Mouse (Mus musculus) forebrain, embryonic 16.5 days (tissue): Measurements from ENCODE around the gene Madcam1. TPM values are rescaled to one million over a fixed set of nuclear protein-coding genes. Genes with fewer than 3 reads are reported as not detected.

Experiments used
- ATAC-seq: fragments of 200-750 bp; cut with Nextera tagmentation; 2 replicates; pipeline ENCODE4 v1.8.0; 2017; ENCODE audit warnings: mild to moderate bottlenecking, moderate library complexity
- H3K27ac ChIP-seq: fragments of 300-500 bp; sonication (generic); 2 replicates; pipeline ENCODE4 v1.5.1; 2014; ENCODE audit warnings: low read length, control low read depth
- H3K27me3 ChIP-seq: fragments of 300-500 bp; sonication (generic); replicated peaks from 2 replicates; pipeline ENCODE4 v1.6.1; 2014; ENCODE audit warnings: low read length; ENCODE audit not compliant: control insufficient read depth, insufficient read depth
- H3K36me3 ChIP-seq: fragments of 300-500 bp; sonication (generic); 2 replicates; pipeline ENCODE4 v1.6.1; 2014; ENCODE audit not compliant: control insufficient read depth, insufficient read depth
- H3K4me1 ChIP-seq: fragments of 300-500 bp; sonication (generic); replicated peaks from 2 replicates; pipeline ENCODE4 v1.6.1; 2014; ENCODE audit warnings: low read length; ENCODE audit not compliant: control insufficient read depth, insufficient read depth
- H3K4me2 ChIP-seq: fragments of 300-500 bp; sonication (generic); 2 replicates; pipeline ENCODE4 v1.6.1; 2014; ENCODE audit warnings: mild to moderate bottlenecking, low read length, control low read depth
- H3K4me3 ChIP-seq: fragments of 300-500 bp; sonication (generic); replicated peaks from 2 replicates; pipeline ENCODE4 v1.5.1; 2014; ENCODE audit warnings: mild to moderate bottlenecking, low read length, control low read depth
- H3K9ac ChIP-seq: fragments of 300-500 bp; sonication (generic); replicated peaks from 2 replicates; pipeline ENCODE4 v1.6.1; 2014; ENCODE audit warnings: low read depth, low read length, control low read depth
- H3K9me3 ChIP-seq: fragments of 300-500 bp; sonication (generic); 2 replicates; pipeline ENCODE4 v1.6.1; 2016; ENCODE audit warnings: low read length; ENCODE audit not compliant: control insufficient read depth
- WGBS: fragments of 180-500 bp; shearing (Covaris S2); extraction: QIAGEN DNeasy Blood & Tissue Kit; methylation state at CpG from one replicate; pipeline ENCODE4 v1.1.7; 2014; 5-methylcytosine and 5-hydroxymethylcytosine counted together
- polyA plus RNA-seq: library from polyadenylated mRNA; unstranded; fragments of >200 nt; fragmentation: Nextera tagmentation; extraction: Ambion mirVana; gene quantifications from 2 replicates; pipeline ENCODE4 v1.2.1, GENCODE M21; 2015

Gene Madcam1
- polyA plus RNA-seq, 1 experiment from 2014 or later, result 0.57 TPM

- Histone ChIP-seq H3K4me3 (no peak overlapping the region), H3K4me2 (no peak overlapping the region), H3K9ac (no peak overlapping the region), H3K27me3 (no peaks in the 10 kb centered on the region), H3K36me3 (peaks cover 3% of the 10 kb centered on the region), H3K4me1 (peaks cover 19% of the 10 kb centered on the region), H3K27ac (no peak overlapping the region), H3K9me3 (no peaks in the 10 kb centered on the region)
- no peak for ATAC-seq
- 72% methylated on average over 3 of the region's 3 CpGs for WGBS
These were observed 7.7 kb downstream of the Madcam1 start for GRCm38 (mm10) chr10:79672088-79672455.

GRCm38 (mm10) chr10:79673054-79673453 is 8.7 kb downstream of the Madcam1 start:
- H3K4me2 ChIP-seq, result no peak overlapping the region
- H3K36me3 ChIP-seq, result peaks cover 3% of the 10 kb centered on the region
- no peak for ATAC-seq
- no peaks in the 10 kb centered on the region for H3K27me3 ChIP-seq
- peaks cover 16% of the 10 kb centered on the region for H3K4me1 ChIP-seq
- no peak overlapping the region for H3K4me3 ChIP-seq
- H3K27ac ChIP-seq, result no peak overlapping the region
- no peak overlapping the region for H3K9ac ChIP-seq
- 93% methylated on average over 3 of the region's 3 CpGs for WGBS
- H3K9me3 ChIP-seq, result no peaks in the 10 kb centered on the region

- Histone ChIP-seq H3K4me1 (peaks cover 7% of the 10 kb centered on the region), H3K4me2 (no peak overlapping the region), H3K36me3 (peaks cover 3% of the 10 kb centered on the region), H3K27me3 (no peaks in the 10 kb centered on the region), H3K4me3 (no peak overlapping the region), H3K27ac (no peak overlapping the region), H3K9ac (no peak overlapping the region), H3K9me3 (no peaks in the 10 kb centered on the region)
- ATAC-seq, result no peak
- WGBS, result 61% methylated on average over 44 of the region's 44 CpGs
These were observed 11.1 kb downstream of the Madcam1 start for GRCm38 (mm10) chr10:79675346-79676035.

- Histone ChIP-seq H3K36me3 (peaks cover 5% of the 10 kb centered on the region), H3K4me3 (peak overlapping the region; percentile 86), H3K9ac (peak overlapping the region; percentile 57), H3K4me2 (peak overlapping the region; percentile 53), H3K9me3 (no peaks in the 10 kb centered on the region), H3K4me1 (peaks cover 20% of the 10 kb centered on the region), H3K27ac (peak overlapping the region; percentile 90), H3K27me3 (no peaks in the 10 kb centered on the region)
- ATAC-seq, result peak; percentile 3; the same call in 1 of the 2 replicates
- 43% methylated on average over 11 of the region's 11 CpGs for WGBS
These were observed 16.5 kb downstream of the Madcam1 start for GRCm38 (mm10) chr10:79680606-79681495.

- ATAC-seq, result peak; percentile 96
- Histone ChIP-seq H3K4me1 (peaks cover 20% of the 10 kb centered on the region), H3K27me3 (no peaks in the 10 kb centered on the region), H3K9ac (peak within 1 kb of the TSS; percentile 74), H3K36me3 (peaks cover 10% of the 10 kb centered on the region), H3K27ac (peak within 1 kb of the TSS; percentile 90), H3K9me3 (no peaks in the 10 kb centered on the region), H3K4me3 (peak within 1 kb of the TSS; percentile 86), H3K4me2 (peak within 1 kb of the TSS; percentile 91)
- under 1% methylated on average over 80 of the region's 84 CpGs for WGBS
These were observed 17.4 kb downstream of the Madcam1 start, which contains the start of gene Cdc34 for GRCm38 (mm10) chr10:79681591-79682245. TSS of gene Cdc34 (plus strand) at chr10:79682195.

- Histone ChIP-seq H3K4me1 (peaks cover 20% of the 10 kb centered on the region), H3K27ac (peak overlapping the region; percentile 46; the same call in 1 of the 2 replicates), H3K4me2 (peak overlapping the region; percentile 91), H3K9ac (peak overlapping the region; percentile 74), H3K27me3 (no peaks in the 10 kb centered on the region), H3K9me3 (no peaks in the 10 kb centered on the region), H3K36me3 (peaks cover 10% of the 10 kb centered on the region), H3K4me3 (peak overlapping the region; percentile 86)
- ATAC-seq, result no peak; the same call in 1 of the 2 replicates
- 0% methylated on average over 9 of the region's 10 CpGs for WGBS
These were observed 18.2 kb downstream of the Madcam1 start for GRCm38 (mm10) chr10:79682551-79682915.

- no peak for ATAC-seq
- Histone ChIP-seq H3K36me3 (peaks cover 10% of the 10 kb centered on the region), H3K9ac (peak overlapping the region; percentile 74), H3K9me3 (no peaks in the 10 kb centered on the region), H3K4me3 (peak overlapping the region; percentile 86), H3K27me3 (no peaks in the 10 kb centered on the region), H3K4me2 (peak overlapping the region; percentile 91), H3K27ac (peak overlapping the region; percentile 46; the same call in 1 of the 2 replicates), H3K4me1 (peaks cover 20% of the 10 kb centered on the region)
- WGBS, result 3% methylated on average over 10 of the region's 10 CpGs
These were observed 18.7 kb downstream of the Madcam1 start for GRCm38 (mm10) chr10:79682916-79683582.

- Histone ChIP-seq H3K4me1 (peaks cover 20% of the 10 kb centered on the region), H3K4me3 (no peak overlapping the region; the same call in 1 of the 2 replicates), H3K36me3 (peaks cover 18% of the 10 kb centered on the region), H3K9me3 (no peaks in the 10 kb centered on the region), H3K27ac (no peak overlapping the region), H3K4me2 (peak overlapping the region; percentile 91), H3K9ac (no peak overlapping the region; the same call in 1 of the 2 replicates), H3K27me3 (no peaks in the 10 kb centered on the region)
- WGBS, result 89% methylated on average over 6 of the region's 6 CpGs
- no peak for ATAC-seq
These were observed 19.6 kb downstream of the Madcam1 start for GRCm38 (mm10) chr10:79683726-79684640.
